ENCODE assay signal across 19 mouse cellular contexts in the genomic region with DNA sequence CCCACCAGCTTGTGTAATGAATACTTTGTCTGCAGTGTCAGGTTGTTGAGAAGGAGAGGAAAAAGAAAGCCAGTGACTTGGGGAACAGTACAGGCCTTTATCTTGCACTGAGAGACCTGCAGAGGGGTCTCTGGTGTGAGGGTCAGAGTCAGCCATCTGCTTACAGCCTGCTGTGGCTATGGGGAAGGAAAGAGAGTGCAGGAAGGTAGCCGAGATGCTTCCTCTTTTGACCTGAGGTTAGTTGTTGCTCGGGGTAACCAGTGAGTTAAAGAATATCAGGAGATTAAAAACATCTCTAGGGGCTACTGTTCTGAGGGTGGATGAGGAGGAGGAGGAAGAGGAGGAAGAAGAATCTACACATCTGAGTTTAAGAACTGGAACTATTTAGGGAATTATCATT. TPM values are rescaled to one million over a fixed set of nuclear protein-coding genes. Genes with fewer than 3 reads are reported as not detected.
"Had no signal": no experiment of that assay in that cellular context is flagged by ENCODE, and none has a peak within 500 bp of the region (broad histone marks: within the 10 kb centered on the region; RNA-seq: fewer than 3 reads in every experiment).

No protein-coding gene starts in this region.

- H3K27ac ChIP-seq: liver, embryonic 15.5 days; lung, embryonic 15.5 days; macrophage; midbrain, embryonic 13.5 days; neural tube, embryonic 13.5 days; neural tube, embryonic 15.5 days had no signal

- ATAC-seq: liver, postnatal 0 days; lung, postnatal 0 days; midbrain, embryonic 13.5 days; midbrain, embryonic 16.5 days had no signal

- DNase-seq: liver, postnatal 0 days; lung, adult 2 months; lung, postnatal 14 days; lung, postnatal 36 days; right cerebral cortex, adult 18-20 months; right cerebral cortex, postnatal 25 days; thymus, adult 18-20 months; thymus, postnatal 14 days; thymus, postnatal 36 days had no signal

- H3K36me3 ChIP-seq: liver, embryonic 15.5 days; lung, embryonic 15.5 days; midbrain, embryonic 13.5 days; neural tube, embryonic 13.5 days; neural tube, embryonic 15.5 days had no signal

- H3K4me1 ChIP-seq: liver, embryonic 15.5 days; neural tube, embryonic 13.5 days; neural tube, embryonic 15.5 days had no signal

- H3K4me3 ChIP-seq: liver, embryonic 15.5 days; lung, embryonic 15.5 days; midbrain, embryonic 13.5 days; myocyte; neural tube, embryonic 13.5 days; neural tube, embryonic 15.5 days had no signal

- H3K9me3 ChIP-seq: liver, embryonic 15.5 days; lung, embryonic 15.5 days; midbrain, embryonic 13.5 days; neural tube, embryonic 13.5 days; neural tube, embryonic 15.5 days had no signal

- H3K9ac ChIP-seq: liver, embryonic 15.5 days; liver, postnatal 0 days; lung, embryonic 15.5 days; midbrain, embryonic 13.5 days; neural tube, embryonic 13.5 days; neural tube, embryonic 15.5 days had no signal

- H3K4me2 ChIP-seq: liver, embryonic 15.5 days; lung, embryonic 15.5 days; midbrain, embryonic 11.5 days; midbrain, embryonic 13.5 days; neural tube, embryonic 13.5 days; neural tube, embryonic 15.5 days had no signal

RNA-seq across cellular contexts. Expression of a gene that starts 7.0 kb away (rescaled TPM):
- polyA plus RNA-seq: macrophage, myocyte had no signal
